Mouse (Mus musculus) spleen, postnatal 36 days (tissue): Measurements from ENCODE around the gene Msi2.

Experiments used
- DNase-seq, 2 experiments: peaks; one replicate each; pipeline ENCODE4 v3.0.0; 2022; ENCODE audit warnings: low spot score in 2 of 2, mixed read lengths in 1 of 2

Msi2 gene

GRCm38 (mm10) chr11:88485088-88485487 lies 233.2 kb downstream of the Msi2 start:
- no peak for DNase-seq

GRCm38 (mm10) chr11:88484047-88484446 lies 234.3 kb downstream of the Msi2 start:
- DNase-seq: no peak

- DNase-seq: no peak
Measured at GRCm38 (mm10) chr11:88482636-88483035, 235.7 kb downstream of the Msi2 start.

- DNase-seq: no peak
Measured at GRCm38 (mm10) chr11:88482236-88482635, 236.1 kb downstream of the Msi2 start.

- DNase-seq: no peak
Measured at GRCm38 (mm10) chr11:88481602-88482161, 236.6 kb downstream of the Msi2 start.

- DNase-seq: no peak
Measured at GRCm38 (mm10) chr11:88481092-88481601, 237.2 kb downstream of the Msi2 start.

GRCm38 (mm10) chr11:88479498-88479897 lies 238.8 kb downstream of the Msi2 start:
- DNase-seq: no peak

- no peak for DNase-seq
Measured at GRCm38 (mm10) chr11:88474889-88475440, 243.3 kb downstream of the Msi2 start.

- no peak for DNase-seq
Measured at GRCm38 (mm10) chr11:88472731-88473130, 245.6 kb downstream of the Msi2 start.

- no peak for DNase-seq
Measured at GRCm38 (mm10) chr11:88471981-88472647, 246.2 kb downstream of the Msi2 start.

- no peak for DNase-seq
Measured at GRCm38 (mm10) chr11:88470599-88470998, 247.7 kb downstream of the Msi2 start.

- DNase-seq: no peak
Measured at GRCm38 (mm10) chr11:88468996-88469395, 249.3 kb downstream of the Msi2 start.

GRCm38 (mm10) chr11:88467498-88468245 lies 250.6 kb downstream of the Msi2 start:
- DNase-seq: peak in 1 of 2 experiments; percentile 2

GRCm38 (mm10) chr11:88463951-88464350 lies 254.4 kb downstream of the Msi2 start:
- DNase-seq: no peak

GRCm38 (mm10) chr11:88462789-88463188 lies 255.5 kb downstream of the Msi2 start:
- no peak for DNase-seq

- DNase-seq: no peak
Measured at GRCm38 (mm10) chr11:88461601-88462000, 256.7 kb downstream of the Msi2 start.

GRCm38 (mm10) chr11:88459946-88460736 lies 258.2 kb downstream of the Msi2 start:
- DNase-seq: no peak

GRCm38 (mm10) chr11:88457241-88457738 lies 261.0 kb downstream of the Msi2 start:
- DNase-seq: no peak

- peak in 1 of 2 experiments; percentile 7 for DNase-seq
Measured at GRCm38 (mm10) chr11:88454867-88455806, 263.2 kb downstream of the Msi2 start.

GRCm38 (mm10) chr11:88449180-88449579 lies 269.1 kb downstream of the Msi2 start:
- DNase-seq: no peak
